Mouse (Mus musculus) kidney, adult 9 months (tissue): ENCODE results near the gene Map3k15.

Source experiments
- DNase-seq: peaks from one replicate; pipeline ENCODE4 v3.0.0; 2022

Gene Map3k15

GRCm38 (mm10) chrX:159988002-159988960, at the start of gene Map3k15:
Gene Map3k15, plus strand, starts transcription at chrX:159988433.
- peak; percentile 79 for DNase-seq

- no peak for DNase-seq
These were observed 45.7 kb upstream of the Map3k15 start for GRCm38 (mm10) chrX:159942569-159942968.

GRCm38 (mm10) chrX:159943586-159943985, 44.6 kb upstream of the Map3k15 start:
- DNase-seq = no peak

- no peak for DNase-seq
These were observed 34.4 kb upstream of the Map3k15 start for GRCm38 (mm10) chrX:159953546-159954429.

- DNase-seq = no peak
These were observed 33.8 kb upstream of the Map3k15 start for GRCm38 (mm10) chrX:159954430-159954779.

GRCm38 (mm10) chrX:159955433-159955832, 32.8 kb upstream of the Map3k15 start:
- DNase-seq = no peak

GRCm38 (mm10) chrX:159961385-159961784, 26.8 kb upstream of the Map3k15 start:
- no peak for DNase-seq

- peak; percentile 78 for DNase-seq
These were observed 25.0 kb upstream of the Map3k15 start for GRCm38 (mm10) chrX:159963273-159963672.

GRCm38 (mm10) chrX:159963925-159964324, 24.3 kb upstream of the Map3k15 start:
- DNase-seq = no peak

- DNase-seq = peak; percentile 67
These were observed 19.2 kb upstream of the Map3k15 start for GRCm38 (mm10) chrX:159969025-159969424.

- DNase-seq = peak; percentile 78
These were observed 17.0 kb upstream of the Map3k15 start for GRCm38 (mm10) chrX:159971091-159971779.

GRCm38 (mm10) chrX:159973730-159974129, 14.5 kb upstream of the Map3k15 start:
- peak; percentile 52 for DNase-seq

- no peak for DNase-seq
These were observed 12.0 kb upstream of the Map3k15 start for GRCm38 (mm10) chrX:159976243-159976642.

- no peak for DNase-seq
These were observed 7.6 kb downstream of the Map3k15 start for GRCm38 (mm10) chrX:159995808-159996207.

GRCm38 (mm10) chrX:160053306-160053705, 65.1 kb downstream of the Map3k15 start:
- DNase-seq = peak; percentile 58

GRCm38 (mm10) chrX:160054643-160055042, 66.4 kb downstream of the Map3k15 start:
- DNase-seq = peak; percentile 61

GRCm38 (mm10) chrX:160091973-160092372, 103.7 kb downstream of the Map3k15 start:
- DNase-seq = no peak

GRCm38 (mm10) chrX:160107817-160108216, 119.6 kb downstream of the Map3k15 start:
- no peak for DNase-seq

- no peak for DNase-seq
These were observed 125.5 kb downstream of the Map3k15 start for GRCm38 (mm10) chrX:160113777-160114176.

GRCm38 (mm10) chrX:160116074-160116473, 127.8 kb downstream of the Map3k15 start:
- no peak for DNase-seq

- peak; percentile 31 for DNase-seq
These were observed 128.4 kb downstream of the Map3k15 start for GRCm38 (mm10) chrX:160116658-160117057.

- DNase-seq = no peak
These were observed 146.1 kb downstream of the Map3k15 start for GRCm38 (mm10) chrX:160134136-160134843.
